Mouse (Mus musculus) B cell, adult 67 days (primary cell): ENCODE results near the gene Tmed2. TPM values are rescaled to one million over a fixed set of nuclear protein-coding genes. Genes with fewer than 3 reads are reported as not detected.

Source experiments
- total RNA-seq, 2 experiments: library from RNA; stranded (reverse); gene quantifications; 4 replicates each; pipeline ENCODE4 v1.2.4; 2023

The Tmed2 gene
- total RNA-seq: 100 to 1,000 TPM; 103 to 111 TPM

GRCm38 (mm10) chr5:124540383-124540786 lies at the start of gene Tmed2:
TSS of gene Tmed2 (plus strand) at chr5:124540695.

GRCm38 (mm10) chr5:124530655-124531582 lies 9.6 kb upstream of the Tmed2 start, which contains the start of gene Rilpl1:
TSS of gene Rilpl1 (minus strand) at chr5:124531391.

GRCm38 (mm10) chr5:124552558-124553307 lies 12.2 kb downstream of the Tmed2 start, which contains the start of gene Ddx55:
TSS of gene Ddx55 (plus strand) at chr5:124552864.

GRCm38 (mm10) chr5:124578633-124579317 lies 38.3 kb downstream of the Tmed2 start, which contains the start of the genes Eif2b1 and Gtf2h3:
TSS of gene Eif2b1 (minus strand) at chr5:124579131.
TSS of gene Gtf2h3 (plus strand) at chr5:124579140.

Other genes with a start within 250 kb of the Tmed2 start
- gene Mphosph9, start 212.7 kb upstream of the Tmed2 start, total RNA-seq: 10 to 100 TPM; 32.5 to 33.4 TPM
- 1 to 10 TPM; 7.6 to 9.1 TPM for gene 2810006K23Rik, start 212.6 kb upstream of the Tmed2 start, total RNA-seq
- gene Cdk2ap1, start 177.6 kb upstream of the Tmed2 start, total RNA-seq: 100 to 1,000 TPM; 117 to 124 TPM
- 100 to 1,000 TPM; 222 to 225 TPM for gene Sbno1, start 114.7 kb upstream of the Tmed2 start, total RNA-seq
- gene Kmt5a, start 100.8 kb upstream of the Tmed2 start, total RNA-seq: 10 to 100 TPM; 59.4 to 60.1 TPM
- 100 to 1,000 TPM; 130 to 175 TPM for gene Rilpl2, start 62.3 kb upstream of the Tmed2 start, total RNA-seq
- 10 to 100 TPM; 18.8 to 21.7 TPM for gene Snrnp35, start 57.6 kb upstream of the Tmed2 start, total RNA-seq
- 1 to 10 TPM; 2.1 to 2.5 TPM for gene Rilpl1, start 9.3 kb upstream of the Tmed2 start, total RNA-seq
- gene Ddx55, start 12.2 kb downstream of the Tmed2 start, total RNA-seq: 10 to 100 TPM; 42.3 to 42.4 TPM
- gene Eif2b1, start 38.4 kb downstream of the Tmed2 start, total RNA-seq: 10 to 100 TPM; 31.0 to 31.2 TPM
- gene Gtf2h3, start 38.4 kb downstream of the Tmed2 start, total RNA-seq: 10 to 100 TPM; 36.4 to 49.6 TPM
- 10 to 100 TPM; 54.6 to 61.2 TPM for gene Atp6v0a2, start 87.9 kb downstream of the Tmed2 start, total RNA-seq
- gene Dnah10, start 184.4 kb downstream of the Tmed2 start, total RNA-seq: not detected